Mouse (Mus musculus) neutrophil, adult 5-6 weeks (primary cell): ENCODE measurements at regions not wholly inside any gene's neighbourhood (a gene's known extent, or its start where the extent isn't known, plus 50 kb on each side); places are given as distances from the start of the nearest gene placed in this dataset.

ENCODE experiments used
- ATAC-seq: fragments of 151-379, 151-347 bp; 2 replicates; pipeline ENCODE4 v1.8.0; 2017; ENCODE audit warnings: mild to moderate bottlenecking, moderate TSS enrichment; ENCODE audit not compliant: insufficient number of reproducible peaks, poor library complexity, low FRiP score, severe bottlenecking; ENCODE audit errors: extremely low read depth

- no peak for ATAC-seq
Measured at GRCm38 (mm10) chr5:64459807-64460206, 303.7 kb downstream of the Tbc1d1 start.

- no peak for ATAC-seq
Measured at GRCm38 (mm10) chr5:64460891-64461290, 304.8 kb downstream of the Tbc1d1 start.

DNA sequence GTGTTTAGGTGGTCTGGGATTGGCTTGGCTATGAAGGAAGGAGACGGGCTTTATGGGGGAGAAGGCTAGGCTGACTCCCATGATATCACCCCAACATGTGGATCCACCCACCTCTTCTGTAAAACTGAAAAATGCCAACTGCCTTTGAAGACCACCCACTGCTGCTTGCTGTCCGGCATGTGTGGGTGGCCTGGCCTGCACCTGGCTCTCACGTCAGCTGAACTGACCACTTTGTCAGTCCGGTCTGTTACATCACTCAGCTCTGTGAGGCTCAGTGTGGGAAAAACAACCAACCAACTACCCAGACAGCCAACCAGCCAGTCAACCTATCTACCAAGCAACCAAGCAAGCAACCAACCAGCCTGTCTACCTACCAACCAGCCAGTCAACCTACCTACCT, 305.5 kb downstream of the Tbc1d1 start:
- no peak for ATAC-seq

DNA sequence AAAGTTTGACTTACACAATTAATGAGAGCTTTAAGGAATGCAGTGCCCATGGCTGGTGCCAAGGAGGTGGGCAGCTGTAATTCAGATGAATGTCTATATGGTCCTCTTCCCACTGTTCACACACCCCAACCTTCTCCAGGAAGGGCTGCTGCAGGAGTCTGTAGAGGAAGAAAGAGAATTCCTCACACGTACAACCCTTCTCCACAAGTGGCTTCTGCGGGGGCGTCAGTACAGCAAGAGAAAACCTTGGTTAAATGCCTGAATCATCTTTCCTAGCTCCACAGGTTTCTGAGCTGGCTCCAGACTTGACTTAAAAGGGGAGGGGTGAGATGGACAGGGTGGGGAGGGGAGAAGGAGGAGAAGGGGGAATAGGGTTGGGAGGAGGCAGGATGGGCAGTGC, 306.3 kb downstream of the Tbc1d1 start:
- no peak for ATAC-seq

- no peak for ATAC-seq
Measured at GRCm38 (mm10) chr5:64463570-64463969, 307.5 kb downstream of the Tbc1d1 start.

- ATAC-seq = no peak
Measured at GRCm38 (mm10) chr5:64466320-64466719, 310.2 kb downstream of the Tbc1d1 start.

DNA sequence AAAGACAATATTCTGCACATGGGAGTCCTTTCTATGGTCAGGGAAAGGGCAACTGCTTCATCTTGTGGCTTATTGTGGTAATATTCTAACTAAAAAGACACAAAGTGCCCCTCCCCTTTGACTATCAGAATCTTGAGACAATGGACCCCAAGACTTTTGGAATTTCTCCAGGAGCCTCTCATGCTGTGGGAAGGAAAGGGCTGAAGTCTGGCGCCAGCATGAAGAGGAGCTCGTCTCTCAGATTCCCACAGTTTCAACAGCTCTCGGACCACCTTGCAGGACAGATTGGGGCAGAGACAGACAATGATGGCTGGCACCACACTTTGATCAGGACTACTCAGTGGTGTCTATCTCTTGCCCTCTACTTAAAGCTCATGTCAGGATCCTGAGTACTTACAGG, 311.8 kb downstream of the Tbc1d1 start:
- ATAC-seq = no peak

DNA sequence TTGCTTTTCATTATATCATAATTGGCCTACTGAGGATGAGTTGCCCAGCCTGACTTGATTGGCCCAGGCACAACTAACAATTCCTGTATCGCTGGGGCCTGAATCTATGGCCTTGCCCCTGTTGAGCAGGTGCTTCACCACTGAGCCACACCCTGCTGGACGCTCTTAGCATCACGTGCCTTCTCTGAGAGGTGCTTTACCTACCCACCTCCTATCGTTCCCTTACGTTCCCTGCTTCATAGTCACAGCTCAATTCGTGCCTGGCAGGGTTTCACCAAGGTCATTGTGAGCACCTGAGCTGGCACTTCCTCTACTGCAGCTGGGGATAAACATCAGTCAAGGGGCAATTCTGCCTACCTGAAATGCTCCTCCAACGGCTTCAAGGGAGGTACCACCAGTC, 312.2 kb downstream of the Tbc1d1 start:
- no peak for ATAC-seq

- ATAC-seq = no peak
Measured at GRCm38 (mm10) chr5:64472008-64472407, 315.9 kb downstream of the Tbc1d1 start.

- ATAC-seq = no peak
Measured at GRCm38 (mm10) chr5:64472415-64472814, 316.3 kb downstream of the Tbc1d1 start.

DNA sequence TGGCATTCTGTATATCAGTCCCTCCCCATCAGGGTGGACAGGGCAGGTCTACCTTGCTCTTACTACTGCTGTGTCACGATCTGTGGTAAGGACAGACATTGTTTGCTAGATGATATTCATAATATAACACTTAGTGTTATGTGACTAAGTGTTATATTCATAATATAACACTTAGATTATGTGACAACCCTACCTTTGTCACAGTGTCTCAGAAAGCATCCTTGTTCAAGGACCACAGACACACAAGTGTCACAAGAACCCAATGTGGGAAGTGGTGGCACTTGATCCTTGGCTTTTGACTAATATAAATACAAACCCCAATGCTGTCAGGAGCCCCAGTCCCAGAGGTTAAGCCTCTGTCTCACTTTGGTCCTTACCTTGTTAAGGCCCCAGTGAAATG, 318.8 kb downstream of the Tbc1d1 start:
- ATAC-seq = no peak

DNA sequence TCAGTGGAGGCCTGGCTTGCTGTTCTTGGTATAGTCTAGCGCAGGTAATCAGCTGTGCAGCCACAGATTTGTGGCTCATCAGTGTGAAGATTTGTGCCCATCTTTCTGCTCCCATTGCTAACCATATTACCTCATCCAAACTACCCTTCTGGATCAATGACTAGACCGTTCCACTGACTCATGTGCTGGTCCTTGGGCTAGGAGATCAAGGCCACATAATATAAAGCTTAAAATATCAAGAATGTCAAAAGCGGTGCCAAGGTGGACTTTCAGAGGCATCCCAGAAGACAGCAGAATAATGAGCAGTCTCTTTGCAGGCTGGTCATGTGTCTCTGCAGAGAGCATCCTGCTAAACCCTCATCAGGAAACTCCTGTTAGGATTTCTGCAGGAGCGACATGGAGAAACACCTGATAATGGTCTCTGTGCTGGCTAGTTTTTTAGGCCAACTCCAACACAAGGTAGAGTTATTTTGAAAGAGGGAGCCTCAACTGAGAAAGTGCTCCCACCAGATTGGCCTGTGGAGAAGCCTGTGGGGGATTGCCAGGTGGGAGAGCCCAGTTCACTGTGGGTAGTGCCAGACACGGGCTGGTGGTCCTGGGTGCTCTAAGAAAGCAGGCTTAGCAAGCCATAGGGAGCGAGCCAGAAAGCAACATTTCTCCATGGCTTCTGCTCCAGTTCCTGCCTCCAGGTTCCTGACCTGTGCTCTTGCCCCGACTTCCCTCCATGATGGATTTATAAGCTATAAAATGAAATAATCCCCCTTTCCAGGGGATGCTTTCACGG, 319.8 kb downstream of the Tbc1d1 start:
- no peak for ATAC-seq

GRCm38 (mm10) chr5:64476641-64477369, 320.7 kb downstream of the Tbc1d1 start:
- no peak for ATAC-seq

- ATAC-seq = no peak
Measured at GRCm38 (mm10) chr5:64478143-64478542, 322.0 kb downstream of the Tbc1d1 start.

- ATAC-seq = peak; percentile 40; the same call in 1 of the 2 replicates
Measured at GRCm38 (mm10) chr5:64478599-64479214, 322.6 kb downstream of the Tbc1d1 start.

DNA sequence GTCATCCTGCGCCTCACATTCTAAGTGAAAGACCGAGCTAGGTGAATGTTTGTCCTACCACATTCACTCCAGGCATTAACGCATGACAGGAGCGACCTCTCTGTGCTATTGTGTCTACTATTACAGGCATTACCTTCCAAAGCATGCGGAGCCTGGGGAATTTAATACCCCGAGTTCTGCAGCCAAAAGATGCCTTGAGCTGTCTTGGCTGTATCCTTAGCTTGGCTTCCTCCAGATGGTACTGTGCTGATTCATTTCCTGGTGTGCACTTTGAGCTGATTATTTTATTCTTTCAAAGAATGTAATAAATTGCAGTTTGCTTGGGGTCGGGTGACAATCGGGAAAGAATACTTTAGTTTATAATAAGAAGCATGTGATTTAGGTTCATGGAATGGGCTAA, 323.2 kb downstream of the Tbc1d1 start:
- no peak for ATAC-seq

GRCm38 (mm10) chr5:64485043-64485442, 318.1 kb upstream of the Klf3 start:
- ATAC-seq = no peak

GRCm38 (mm10) chr5:64485856-64486255, 317.3 kb upstream of the Klf3 start:
- no peak for ATAC-seq

- ATAC-seq = no peak
Measured at GRCm38 (mm10) chr5:64486761-64487160, 316.4 kb upstream of the Klf3 start.
